Mouse (Mus musculus) T-helper 2 cell (primary cell): ENCODE measurements at regions not wholly inside any gene's neighbourhood (a gene's known extent, or its start where the extent isn't known, plus 50 kb on each side); places are given as distances from the start of the nearest gene placed in this dataset.

Experiments
- in situ Hi-C: fragments of 300-600 bp; cut with MboI, MseI; formaldehyde crosslinking; loops from one replicate; pipeline ENCODE4 v1.15.1; 2025; ENCODE audit warnings: high pct_unique_total_duplicates

DNA sequence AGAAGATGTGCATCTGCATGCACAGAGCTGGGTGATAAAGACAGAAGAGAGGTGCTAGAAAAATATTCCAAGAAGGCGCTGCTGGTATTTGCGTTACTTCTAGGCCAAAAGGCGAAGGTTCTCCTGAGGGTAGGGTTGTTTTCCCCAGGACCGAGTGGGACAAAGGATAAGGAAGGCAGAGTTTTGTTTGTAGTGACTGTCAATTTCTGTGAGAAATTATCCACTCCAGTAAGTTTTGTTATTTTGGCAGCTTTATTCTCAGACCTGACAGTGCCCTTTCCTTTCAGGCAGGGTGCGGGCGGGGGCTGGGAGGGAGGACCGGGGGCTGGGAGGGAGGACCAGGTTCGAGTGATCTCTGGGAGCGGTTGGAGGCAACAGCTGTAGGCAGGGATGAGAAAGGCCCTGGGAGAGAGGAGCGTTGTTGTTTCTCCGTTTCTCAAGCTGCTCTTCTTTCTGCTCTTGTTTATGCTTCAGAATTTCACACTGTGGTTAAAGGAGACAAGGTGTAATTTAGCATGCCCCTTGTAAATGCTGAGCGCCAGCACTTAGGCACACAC lies 211.2 kb upstream of the Cited2 start:
- in situ Hi-C loops: no loop called here

DNA sequence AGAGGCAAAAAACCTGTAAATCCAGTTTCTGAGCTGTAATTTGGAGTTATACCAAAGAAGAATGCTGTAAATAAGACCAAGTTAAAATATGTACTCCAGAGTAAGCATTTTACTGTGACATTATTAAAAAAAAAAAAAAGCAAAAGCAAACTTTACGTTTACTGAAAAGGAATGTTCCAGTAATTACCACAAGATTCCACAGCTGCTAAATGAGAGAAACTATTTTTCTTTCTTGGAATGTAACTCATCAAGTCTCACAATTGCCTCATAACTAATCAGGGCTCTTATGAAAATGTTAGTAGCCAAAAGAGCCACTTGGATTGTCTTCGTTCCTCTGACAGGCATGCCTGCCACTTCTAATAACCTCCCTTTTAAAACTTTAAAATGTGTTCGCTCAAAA lies 210.5 kb upstream of the Cited2 start:
- in situ Hi-C loops: no loop called here

DNA sequence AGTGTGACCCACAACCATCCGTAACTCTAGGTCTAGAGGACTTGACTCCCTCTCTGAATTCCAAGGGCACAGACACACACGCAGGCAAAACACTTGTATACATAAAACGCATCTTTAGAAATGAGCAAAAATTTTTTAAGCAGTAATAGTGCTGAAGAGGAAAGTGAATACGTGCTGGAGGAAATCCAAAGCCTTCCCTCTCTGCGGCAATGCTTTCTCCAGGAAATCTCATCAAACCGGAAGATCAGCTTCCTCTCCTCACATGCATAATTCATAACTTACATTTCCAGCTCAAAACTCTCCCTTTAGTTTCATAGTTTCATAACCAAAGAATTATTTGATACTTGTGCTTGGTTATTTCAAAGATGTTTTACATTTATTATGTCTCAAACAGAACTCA lies 209.3 kb upstream of the Cited2 start:
- in situ Hi-C loops: no loop called here

DNA sequence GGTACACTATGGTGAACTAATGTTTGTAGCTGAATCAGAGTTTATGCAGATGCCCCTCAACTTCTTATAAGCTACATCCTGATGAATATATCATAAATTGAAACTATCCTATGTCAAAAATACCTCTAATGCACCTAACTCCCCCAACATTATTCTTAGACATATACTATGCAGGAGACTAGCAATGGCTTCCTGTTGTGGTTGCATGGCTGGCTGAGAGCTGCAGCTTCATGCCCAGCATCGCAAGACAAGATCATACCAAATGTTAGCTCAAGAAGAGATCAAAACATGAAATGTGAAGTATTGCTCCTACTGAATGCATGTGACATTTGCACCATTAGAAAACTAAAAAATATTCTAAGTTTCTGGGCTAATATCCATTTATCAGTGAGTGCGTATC lies 206.9 kb upstream of the Cited2 start:
- in situ Hi-C loops: no loop called here

DNA sequence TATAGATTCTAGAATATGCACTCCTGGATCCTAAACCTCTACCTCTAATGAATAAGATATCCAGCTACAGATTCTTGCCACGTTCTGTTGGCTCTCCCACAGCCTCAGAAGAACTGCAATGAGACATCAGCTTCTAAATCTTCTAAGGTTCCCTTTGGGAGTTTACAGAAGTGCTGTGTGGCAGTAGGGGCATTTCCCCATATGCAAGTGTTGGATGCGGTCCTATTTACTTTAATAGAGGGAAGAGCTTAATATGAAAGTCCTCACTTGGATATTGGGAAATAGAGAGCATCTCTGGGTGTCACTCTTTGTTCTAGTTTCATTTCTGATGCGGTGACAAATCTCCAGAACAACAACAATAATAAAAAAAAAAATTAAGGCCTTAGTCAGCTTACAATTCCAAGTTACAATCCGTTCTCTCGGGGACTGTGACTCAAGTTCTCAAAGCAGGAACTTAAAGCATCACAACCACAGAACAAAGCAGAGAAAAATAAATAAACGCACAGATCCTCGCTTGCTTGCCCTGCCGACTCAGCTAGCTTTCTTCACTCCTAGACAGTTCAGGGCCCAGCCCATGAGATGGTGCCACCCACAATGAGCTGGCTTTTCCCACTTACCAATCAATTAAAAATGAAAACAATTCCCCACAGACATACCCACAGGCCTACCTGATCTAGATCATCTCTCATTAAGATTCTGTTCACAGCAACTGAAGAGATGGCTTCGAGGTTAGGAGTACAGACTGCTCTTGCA lies 204.4 kb upstream of the Cited2 start:
- in situ Hi-C loops: no loop called here

DNA sequence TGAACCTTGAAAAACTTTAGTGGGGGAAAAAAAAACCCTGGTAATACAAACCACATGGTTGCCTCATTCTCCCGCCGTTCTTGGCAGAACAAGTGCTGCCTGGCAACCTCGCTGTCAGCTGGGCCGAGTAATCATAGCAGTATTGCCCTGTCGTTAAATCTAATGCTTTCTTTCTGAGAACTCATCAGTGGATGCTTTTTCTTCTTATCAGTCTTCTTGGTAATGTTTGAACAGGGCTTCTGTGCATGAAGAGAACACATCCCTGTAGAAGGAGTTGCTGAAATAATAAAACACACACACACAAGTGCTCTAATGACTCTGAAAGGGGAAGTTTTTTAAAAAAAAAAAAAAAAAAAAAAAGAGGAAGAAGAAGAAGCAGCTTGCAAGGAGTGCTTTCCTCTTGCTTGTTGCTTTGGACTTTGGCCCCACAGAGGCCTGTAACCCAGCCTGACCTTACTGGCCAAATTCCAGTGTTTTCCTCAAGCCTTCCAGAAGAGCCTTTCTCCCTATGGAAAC lies 200.9 kb upstream of the Cited2 start:
- in situ Hi-C loops: no loop called here

DNA sequence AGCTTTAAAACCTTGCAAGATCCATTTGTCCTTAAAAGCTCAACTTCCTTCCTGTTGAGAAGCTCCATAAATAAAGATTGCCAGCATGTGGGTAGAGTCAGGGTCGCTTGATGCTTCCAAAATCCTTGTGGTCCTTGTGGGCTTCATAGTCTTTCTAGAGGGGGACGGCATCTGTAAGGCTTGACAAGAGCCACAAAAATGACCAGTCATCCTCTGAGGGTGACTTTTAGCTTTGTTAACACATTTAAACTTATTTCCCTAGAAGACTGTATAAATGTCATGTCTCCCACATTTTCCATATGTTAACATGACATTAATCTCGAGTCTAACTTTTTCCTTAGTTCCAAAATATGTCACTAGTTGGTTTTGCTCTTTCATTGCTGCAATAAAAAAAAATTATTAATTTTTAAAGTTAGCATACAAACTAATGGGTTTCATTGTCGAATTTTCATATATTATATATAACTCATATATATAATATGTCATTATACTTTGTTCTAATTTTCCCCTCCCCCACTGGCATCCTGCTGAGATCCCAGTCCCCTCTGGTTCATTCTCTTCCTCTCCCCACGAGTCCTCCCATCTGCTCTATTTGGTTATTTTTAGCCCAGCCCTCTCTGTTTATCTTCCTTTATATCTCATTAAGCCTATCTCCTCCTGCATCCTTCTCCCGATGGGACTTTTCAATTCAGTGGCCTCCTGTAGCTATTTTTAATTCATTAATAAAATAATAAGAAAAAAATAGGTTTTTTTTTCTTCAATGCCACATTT lies 199.3 kb upstream of the Cited2 start:
- in situ Hi-C loops: no loop called here

DNA sequence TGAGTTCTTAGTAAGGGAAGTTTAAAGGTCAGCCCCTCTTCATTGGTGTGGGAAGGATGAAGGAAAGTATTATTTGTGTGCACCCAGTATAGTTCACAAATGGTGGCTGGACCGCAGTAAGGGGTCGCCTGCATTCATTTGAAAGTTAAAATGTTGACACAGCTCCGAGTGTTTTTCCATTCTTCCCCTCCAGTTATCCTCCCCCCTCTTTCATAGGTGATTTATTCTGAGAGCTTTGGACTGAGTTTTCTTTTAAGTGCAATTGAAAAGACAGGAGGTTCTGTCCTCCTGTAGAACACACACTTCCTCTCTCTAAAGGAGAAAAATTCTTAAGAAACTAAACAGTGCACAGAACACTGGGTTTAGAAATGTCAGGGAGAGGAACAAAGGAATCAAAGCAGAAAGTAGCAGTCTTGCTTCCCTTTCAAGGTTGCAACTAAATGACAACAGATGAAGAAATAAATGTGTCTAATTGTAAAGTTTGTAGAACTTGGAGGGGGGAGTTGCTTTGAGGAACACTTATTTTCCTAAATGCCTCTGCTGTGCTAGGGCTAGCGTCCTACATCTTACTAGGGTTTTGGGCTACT lies 195.8 kb upstream of the Cited2 start:
- in situ Hi-C loops: no loop called here

DNA sequence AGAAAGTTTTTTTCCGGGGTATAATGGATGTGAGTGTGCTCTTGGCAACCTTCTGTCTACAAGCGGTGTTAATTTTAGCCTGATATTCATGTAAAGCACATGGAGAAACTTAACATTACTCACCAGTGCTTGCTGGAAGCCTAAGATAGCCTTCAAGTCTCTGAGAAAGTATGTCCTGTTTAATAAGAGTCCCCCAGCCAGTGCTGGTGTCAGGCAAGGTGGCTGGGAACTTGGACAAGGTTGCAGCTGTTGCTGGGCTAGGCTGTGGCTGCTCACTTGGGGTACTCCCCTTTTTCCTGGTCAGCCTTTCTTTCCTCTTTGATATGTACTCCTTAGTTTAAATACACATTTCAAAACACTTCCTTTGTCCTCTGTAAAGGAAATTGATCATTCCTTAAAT lies 194.9 kb upstream of the Cited2 start:
- in situ Hi-C loops: no loop called here

DNA sequence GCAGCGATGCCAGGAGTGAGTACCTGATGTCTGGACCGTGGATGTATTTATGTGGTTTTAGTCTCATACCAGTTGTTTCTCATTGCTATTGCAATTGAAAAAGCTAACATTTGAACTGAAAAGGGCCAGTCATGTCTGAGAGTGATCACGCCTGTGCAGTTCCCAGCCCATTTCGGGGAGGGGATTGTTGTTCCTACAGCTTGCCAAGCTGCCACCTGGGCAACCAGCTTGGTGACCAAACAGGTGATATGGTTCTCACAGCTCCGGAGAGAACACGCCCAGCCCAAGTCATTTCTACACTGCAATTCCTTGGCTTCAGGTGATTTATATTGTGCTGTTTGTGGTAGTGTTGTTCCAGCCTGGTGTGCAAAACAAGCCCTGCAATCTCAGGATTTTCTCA lies 194.2 kb upstream of the Cited2 start:
- in situ Hi-C loops: no loop called here

DNA sequence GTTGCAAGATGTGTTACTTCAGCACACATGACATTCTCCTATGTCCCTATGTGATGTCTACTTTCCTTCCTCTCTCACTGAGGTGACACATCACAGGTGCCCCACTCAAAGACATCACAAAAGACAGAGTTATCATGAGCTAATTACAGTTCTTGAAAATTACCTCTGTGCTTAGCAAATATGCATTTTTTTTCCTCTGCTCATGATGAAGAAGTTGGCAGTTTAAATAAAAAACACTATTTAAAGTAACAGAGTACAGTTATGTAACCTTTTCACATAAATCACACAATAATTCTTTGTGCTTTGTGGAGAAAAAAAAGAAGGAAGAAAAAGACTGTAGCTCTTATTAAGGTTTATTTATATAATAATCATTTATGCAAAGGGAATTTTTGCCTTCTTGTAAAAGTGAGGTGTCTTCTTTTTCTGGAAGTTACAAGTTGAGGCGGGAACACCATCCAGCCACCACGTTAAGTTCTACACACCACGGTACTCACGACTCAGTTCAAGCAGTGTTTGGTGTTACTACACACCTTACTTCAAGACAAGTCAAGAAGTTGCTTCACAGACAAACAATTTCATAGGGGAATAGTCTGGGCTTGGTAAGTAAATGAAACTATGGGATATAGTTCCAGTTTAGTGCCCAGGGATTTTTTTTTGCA lies 193.0 kb upstream of the Cited2 start:
- in situ Hi-C loops: loop anchor here (10.0 kb wide), 1 partner anchor 1715 kb away; no protein-coding TSS in a partner anchor

DNA sequence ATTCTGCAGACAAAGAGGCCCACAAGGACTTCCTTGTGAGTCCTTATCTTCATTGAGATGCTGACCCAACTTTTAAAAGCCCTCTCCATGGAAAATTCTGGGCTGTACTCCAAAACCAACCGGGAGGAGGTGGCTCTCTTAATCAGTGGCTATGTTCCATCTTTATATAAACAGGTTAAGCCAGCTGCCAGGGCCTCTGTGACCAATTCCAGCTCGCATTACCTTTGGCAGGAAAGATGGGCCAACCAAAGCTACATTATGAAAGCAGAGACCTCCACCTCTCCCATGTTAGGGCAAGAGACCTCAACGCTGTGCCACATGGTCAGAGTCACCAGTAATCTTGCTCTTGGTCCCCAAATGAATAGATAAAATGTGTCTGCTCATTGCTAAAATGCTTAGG lies 192.0 kb upstream of the Cited2 start:
- in situ Hi-C loops: loop anchor here (10.0 kb wide), 1 partner anchor 1716 kb away; no protein-coding TSS in a partner anchor

DNA sequence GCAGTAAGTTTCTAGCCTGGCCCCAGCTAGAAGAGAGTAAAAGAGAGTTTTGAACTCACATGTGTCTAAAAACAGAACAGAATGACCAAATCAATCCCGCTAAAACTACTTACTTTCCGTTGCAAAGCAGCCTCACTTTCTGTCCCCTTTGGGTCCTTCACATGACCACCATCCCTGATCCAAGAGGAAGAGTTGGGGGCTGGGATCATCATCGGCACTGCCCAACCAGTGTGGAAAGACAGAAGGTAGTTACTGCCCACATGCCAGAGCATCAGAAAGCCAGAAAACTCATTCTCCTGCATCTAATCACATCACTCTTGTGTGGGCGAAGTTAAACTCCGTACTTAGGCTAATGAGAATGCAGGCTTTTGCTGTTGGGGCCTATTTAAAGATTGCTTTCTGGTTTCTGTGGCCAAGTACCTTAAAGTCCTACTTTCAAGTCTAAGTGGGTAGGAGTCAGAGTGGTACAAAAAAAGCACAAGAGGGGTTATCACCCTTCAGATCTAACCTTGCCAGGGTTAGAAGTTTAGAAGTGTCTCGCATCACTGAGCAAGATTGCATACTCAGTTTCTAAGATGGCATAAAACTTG lies 184.0 kb upstream of the Cited2 start:
- in situ Hi-C loops: loop anchor here (10.0 kb wide), 1 partner anchor 1724 kb away; no protein-coding TSS in a partner anchor

DNA sequence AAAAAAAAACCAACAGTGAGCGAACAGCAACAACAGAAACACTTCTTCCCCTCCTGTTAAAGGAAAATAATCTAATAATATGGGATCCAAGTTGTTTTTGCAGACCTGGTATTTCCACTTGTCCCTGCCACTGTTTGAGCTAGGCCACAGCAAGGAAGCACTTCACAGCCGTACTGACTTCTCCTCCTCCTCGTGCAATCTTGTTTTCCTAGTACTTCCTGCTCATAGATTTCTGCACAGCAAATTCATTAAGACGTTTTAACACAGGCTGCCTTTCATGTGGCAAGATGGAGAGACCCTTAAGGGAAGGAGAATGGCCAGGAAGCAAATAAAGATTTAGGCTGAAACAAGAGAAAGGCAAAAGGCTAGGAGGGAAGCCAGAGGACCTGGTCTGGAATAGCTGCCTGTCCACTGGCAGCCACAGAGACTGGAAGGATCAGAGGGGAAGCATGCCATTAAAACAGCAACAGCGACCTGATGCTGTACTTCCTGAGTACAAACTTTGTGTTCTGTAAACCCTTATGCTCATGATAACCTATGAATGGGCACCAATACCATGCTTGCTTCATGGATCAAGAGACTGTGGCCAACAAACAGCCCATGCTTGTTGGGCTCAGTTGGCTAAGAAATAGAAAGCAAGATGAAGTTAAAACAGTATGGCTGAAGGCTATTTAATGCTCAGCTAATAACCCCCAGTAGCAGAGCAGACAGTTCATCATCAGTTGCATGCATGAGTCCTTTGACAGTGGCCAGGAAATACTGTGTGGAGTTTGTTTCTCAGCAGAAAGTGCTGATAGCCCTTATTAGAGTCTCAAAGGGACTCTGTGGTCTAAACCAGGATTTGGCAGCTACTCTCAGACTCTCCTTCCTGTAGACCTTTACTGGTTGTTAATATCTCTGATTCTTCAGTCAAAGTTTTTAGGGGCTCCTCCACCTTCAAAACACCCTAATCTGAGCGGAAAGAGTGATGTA lies 182.3 kb upstream of the Cited2 start:
- in situ Hi-C loops: no loop called here

DNA sequence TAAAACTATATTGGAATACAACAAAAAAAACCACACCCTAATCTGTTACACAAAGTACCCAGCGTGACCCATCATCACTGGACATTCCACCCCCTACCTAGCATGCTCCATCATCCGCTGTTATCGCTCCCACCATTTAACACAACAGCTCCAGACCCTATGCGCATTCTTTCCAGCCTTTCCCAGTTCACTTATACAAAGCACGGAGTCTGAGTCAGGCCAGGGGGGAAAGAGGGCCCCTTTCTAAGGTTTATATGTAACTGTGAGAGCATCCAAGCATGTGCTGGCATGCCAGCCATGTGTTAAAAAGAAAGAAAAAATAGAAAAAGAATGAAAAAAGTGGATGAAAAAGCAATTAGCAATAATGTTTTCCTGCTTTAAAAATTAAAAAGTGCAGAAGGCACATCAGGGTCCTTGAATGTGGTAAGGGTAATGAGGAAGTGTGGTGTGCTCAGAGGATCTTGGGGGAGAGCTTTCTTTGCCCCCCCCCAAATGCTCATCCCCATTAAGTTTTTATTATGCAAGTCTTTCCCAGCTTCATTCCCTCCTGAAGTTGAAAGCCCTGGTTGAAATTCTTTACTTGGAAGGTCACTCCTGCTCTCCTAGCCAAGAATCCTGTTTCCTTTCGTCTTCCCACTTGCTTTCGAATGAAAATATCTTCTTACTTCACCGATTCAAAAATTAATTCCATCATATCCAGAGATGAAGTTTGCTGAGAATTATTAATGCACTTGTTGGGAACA lies 180.7 kb upstream of the Cited2 start:
- in situ Hi-C loops: no loop called here

DNA sequence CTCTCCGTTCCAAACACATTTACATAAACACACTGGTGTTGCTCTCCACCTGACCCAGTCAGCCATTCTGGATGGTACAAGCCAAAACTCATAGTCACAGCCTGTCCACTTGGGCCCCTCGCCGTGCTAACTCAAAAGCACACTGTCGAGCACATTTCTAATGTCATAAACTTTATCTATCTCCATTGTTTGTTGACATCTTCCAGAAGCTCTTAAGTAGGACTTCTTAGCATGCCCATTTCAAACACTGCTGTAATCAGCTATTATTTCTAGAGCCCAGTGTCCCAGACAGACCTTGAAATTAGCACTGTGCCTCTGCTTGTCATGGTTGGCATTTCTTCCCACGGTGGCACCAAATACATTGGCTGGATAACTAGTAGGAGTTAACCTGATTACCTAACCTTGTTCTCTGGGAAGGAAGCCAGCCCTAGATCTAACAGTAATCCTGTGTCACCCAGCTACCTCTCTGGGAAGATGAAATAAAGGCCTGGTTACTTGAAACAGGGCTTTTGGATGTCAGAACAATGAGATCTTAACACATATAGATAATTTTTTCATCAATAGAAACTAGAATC lies 180.1 kb upstream of the Cited2 start:
- in situ Hi-C loops: no loop called here

DNA sequence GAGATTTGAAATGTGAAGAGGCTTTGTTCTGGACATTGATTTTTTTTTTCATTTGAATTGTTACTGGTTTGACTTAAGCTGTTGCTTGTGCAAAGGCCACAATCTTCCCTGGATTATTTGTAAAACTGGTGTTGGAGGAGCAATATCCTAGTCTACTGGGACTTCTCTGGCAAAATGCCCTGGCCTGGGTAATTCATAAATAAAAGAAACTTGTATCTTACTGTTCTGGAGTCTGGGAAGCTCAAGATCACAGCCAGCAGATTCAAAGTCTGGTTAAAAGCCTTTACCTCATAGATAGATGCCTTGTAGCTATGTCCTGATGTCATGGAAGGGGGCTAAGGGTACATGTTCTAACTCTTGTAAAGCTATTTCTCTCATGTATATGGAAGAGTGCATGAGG lies 177.7 kb upstream of the Cited2 start:
- in situ Hi-C loops: loop anchor here (5.0 kb wide), 1 partner anchor 37 kb away; no protein-coding TSS in a partner anchor

DNA sequence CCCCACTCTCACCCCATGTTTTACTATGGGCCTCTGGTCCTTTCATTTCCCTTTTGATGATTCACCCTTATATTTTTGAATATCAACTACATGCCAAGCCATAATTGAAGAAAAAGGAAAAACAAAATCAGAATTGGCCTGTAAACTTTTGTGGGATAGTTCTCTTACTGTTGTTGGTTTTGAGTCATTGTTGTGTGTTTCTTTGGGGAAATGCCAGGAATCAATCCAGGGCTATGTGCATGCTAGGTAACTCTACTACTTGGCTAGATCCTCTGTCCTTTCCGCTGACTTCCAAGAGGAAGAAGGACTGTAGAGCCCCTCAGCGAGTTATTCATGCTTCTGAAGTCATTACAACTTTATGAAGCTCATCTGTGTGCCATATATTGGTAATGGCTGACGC lies 175.0 kb upstream of the Cited2 start:
- in situ Hi-C loops: loop anchor here (5.0 kb wide), 1 partner anchor 34 kb away; no protein-coding TSS in a partner anchor
